Mouse (Mus musculus): Measurements from ENCODE around the gene Sipa1l1. TPM values are rescaled to one million over a fixed set of nuclear protein-coding genes. Genes with fewer than 3 reads are reported as not detected.

The Sipa1l1 gene
- total and polyA plus RNA-seq, 3 experiments = 13.6 to 36.7 (median 23.6) TPM

DNA sequence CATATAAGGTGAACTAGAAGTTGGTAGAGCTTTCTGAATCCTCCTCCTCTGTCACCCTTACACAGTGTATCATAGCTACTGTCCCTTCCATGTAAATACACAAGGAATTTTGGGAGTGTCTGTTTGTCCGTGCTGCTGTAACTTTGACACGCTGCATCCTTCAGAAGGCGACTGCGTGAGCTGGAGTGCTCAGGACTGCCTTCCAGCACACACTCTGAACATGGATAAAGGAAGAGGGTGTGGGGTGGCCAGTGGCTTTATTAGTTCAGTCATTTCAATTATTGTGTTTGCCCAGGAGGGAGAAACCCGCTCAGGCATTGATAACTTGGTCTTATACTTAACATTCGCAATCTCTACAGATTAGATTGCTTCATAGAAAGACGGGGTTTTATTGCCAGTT is 195.1 kb downstream of the Sipa1l1 start:
- H3K79me2 ChIP-seq (replicated peaks; ENCODE audit: control insufficient read depth, extremely low read depth, insufficient read depth, poor library complexity, severe bottlenecking) = no peaks in the 10 kb centered on the region

DNA sequence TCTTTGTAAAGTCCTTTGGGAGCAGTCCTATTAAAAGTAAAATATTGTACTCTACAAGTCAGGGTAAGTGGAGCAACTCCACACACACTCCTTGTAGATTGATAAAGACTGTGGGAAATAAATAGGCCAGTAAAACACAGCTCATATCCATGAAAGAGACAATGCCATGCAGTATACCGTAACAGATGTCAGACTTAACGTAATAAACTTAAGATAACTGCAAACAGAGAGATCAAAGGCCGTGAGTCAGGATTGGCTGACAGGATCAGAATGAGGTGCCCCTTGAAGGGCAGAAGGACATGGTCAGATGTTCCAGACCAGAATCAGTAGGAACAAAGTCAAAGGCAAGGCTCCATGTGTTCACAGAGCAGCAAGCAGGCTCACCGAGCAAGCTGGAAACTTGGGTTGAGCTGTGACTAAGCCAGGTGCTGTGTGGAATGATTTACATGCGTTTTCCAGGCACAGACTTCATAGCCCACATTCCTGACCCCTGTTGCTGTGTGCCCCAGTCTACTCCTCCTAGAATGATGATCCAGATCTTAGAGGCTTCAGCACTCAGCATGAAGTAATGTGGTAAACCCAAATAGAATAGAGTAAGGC is 196.3 kb downstream of the Sipa1l1 start:
- dilution Hi-C loops (cut with MboI; ENCODE audit: extremely low pct_ligation_motif_present, extremely low pct_unique_long_range_greater_than_20kb, low sequenced_read_pairs) = no loop called here
- no peak for DNase-seq (ENCODE audit: extremely low read depth)
- H3K4me2 ChIP-seq (ENCODE audit: insufficient read depth, low read depth, poor library complexity, severe bottlenecking) = no peak overlapping the region

More for the DNA sequence above, 195.1 kb downstream of the Sipa1l1 start:
- Histone ChIP-seq H3K9me3 (replicated peaks; ENCODE audit: low read length) (no peaks in the 10 kb centered on the region), H3K4me2 (ENCODE audit: insufficient read depth, low read depth, poor library complexity, severe bottlenecking) (no peak overlapping the region), H3K9ac (ENCODE audit: insufficient read depth, low read depth) (no peak overlapping the region), H3K27ac (ENCODE audit: insufficient read depth, low read depth) (no peak overlapping the region), H3K36me3 (replicated peaks in 1 of 2; ENCODE audit: control insufficient read depth in 1 of 2, insufficient read depth in 1 of 2, low read length in 1 of 2) (peaks cover 6 to 37% of the 10 kb centered on the region in 2 experiments), H3K4me3 (replicated peaks in 1 of 3; ENCODE audit: low read depth in 2 of 3, low read length in 2 of 3, poor library complexity in 1 of 3) (no peak overlapping the region), H3K4me1 (ENCODE audit: control insufficient read depth in 1 of 2, insufficient read depth in 2 of 2) (peaks cover 5 to 23% of the 10 kb centered on the region in 2 experiments), H3K27me3 (replicated peaks) (no peaks in the 10 kb centered on the region)
- DNase-seq (ENCODE audit: extremely low read depth) = no peak
- in situ Hi-C loops (cut with MboI; ENCODE audit: low pct_ligation_motif_present, low pct_unique_long_range_greater_than_20kb, low sequenced_read_pairs) (no loop called here), dilution Hi-C loops (cut with MboI; ENCODE audit: extremely low pct_ligation_motif_present, extremely low pct_unique_long_range_greater_than_20kb, low sequenced_read_pairs) (no loop called here)
- TF ChIP-seq CHD1 (IDR thresholded peaks at IDR 0.05; ENCODE audit: low read depth, low read length) = no peak
- TF ChIP-seq ELF1 (IDR thresholded peaks at IDR 0.05; ENCODE audit: low read depth, low read length) = no peak
- TF ChIP-seq IRF4 (IDR thresholded peaks at IDR 0.05; ENCODE audit: low read depth, low read length) = no peak
- no peak for TF ChIP-seq BHLHE40 (IDR thresholded peaks at IDR 0.05; ENCODE audit: low read depth, low read length)
- no peak for TF ChIP-seq SIN3A (IDR thresholded peaks at IDR 0.05; ENCODE audit: low read length)
- TF ChIP-seq USF2 (conservative IDR thresholded peaks at IDR 0.05; ENCODE audit: low read depth, low read length) = no peak
- no peak for TF ChIP-seq MXI1 (IDR thresholded peaks at IDR 0.05; ENCODE audit: low read depth, low read length)
- no peak for TF ChIP-seq MAZ (IDR thresholded peaks at IDR 0.05; ENCODE audit: low read depth, low read length)
- no peak for TF ChIP-seq MAX (IDR thresholded peaks at IDR 0.05; ENCODE audit: low read length)
- no peak for TF ChIP-seq MAFK (IDR thresholded peaks at IDR 0.05; ENCODE audit: insufficient replicate concordance, low read length)
- TF ChIP-seq RCOR1 (conservative IDR thresholded peaks at IDR 0.05; ENCODE audit: low read depth, low read length) = no peak
- no peak for TF ChIP-seq ETS1 (conservative IDR thresholded peaks at IDR 0.05; ENCODE audit: low read depth, low read length)
- TF ChIP-seq MYC (IDR thresholded peaks at IDR 0.05; ENCODE audit: low read depth, low read length) = no peak
- TF ChIP-seq GABPA (IDR thresholded peaks at IDR 0.05; ENCODE audit: insufficient replicate concordance, low read depth, low read length) = no peak
- no peak for TF ChIP-seq RAD21 (IDR thresholded peaks at IDR 0.05; ENCODE audit: low read depth, low read length)
- no peak for TF ChIP-seq HCFC1 (IDR thresholded peaks at IDR 0.05; ENCODE audit: low read depth, low read length)
- no peak for TF ChIP-seq NRF1 (IDR thresholded peaks at IDR 0.05; ENCODE audit: low read depth, low read length)
- TF ChIP-seq JUND (conservative IDR thresholded peaks at IDR 0.05; ENCODE audit: low read depth, low read length) = no peak
- no peak for TF ChIP-seq USF1 (IDR thresholded peaks at IDR 0.05; ENCODE audit: low read depth, low read length)
- no peak for TF ChIP-seq KAT2A (IDR thresholded peaks at IDR 0.05; ENCODE audit: insufficient replicate concordance, low read length)

More for the DNA sequence above, 196.3 kb downstream of the Sipa1l1 start:
- Histone ChIP-seq H3K79me2 (replicated peaks; ENCODE audit: control insufficient read depth, extremely low read depth, insufficient read depth, poor library complexity, severe bottlenecking) (no peaks in the 10 kb centered on the region), H3K4me3 (replicated peaks in 1 of 3; ENCODE audit: low read depth in 2 of 3, low read length in 2 of 3, poor library complexity in 1 of 3) (no peak overlapping the region), H3K9me3 (replicated peaks; ENCODE audit: low read length) (no peaks in the 10 kb centered on the region), H3K27me3 (replicated peaks) (no peaks in the 10 kb centered on the region), H3K36me3 (replicated peaks in 1 of 2; ENCODE audit: control insufficient read depth in 1 of 2, insufficient read depth in 1 of 2, low read length in 1 of 2) (peaks cover 6 to 42% of the 10 kb centered on the region in 2 experiments), H3K4me1 (ENCODE audit: control insufficient read depth in 1 of 2, insufficient read depth in 2 of 2) (peaks cover 5 to 23% of the 10 kb centered on the region in 2 experiments), H3K9ac (ENCODE audit: insufficient read depth, low read depth) (no peak overlapping the region), H3K27ac (ENCODE audit: insufficient read depth, low read depth) (no peak overlapping the region)
- TF ChIP-seq EP300 (IDR thresholded peaks at IDR 0.05; ENCODE audit: low read length) (no peak), POLR2A (IDR thresholded peaks at IDR 0.05; ENCODE audit: low read depth, low read length) (no peak), RAD21 (IDR thresholded peaks at IDR 0.05; ENCODE audit: low read depth, low read length) (no peak), CTCF (conservative IDR thresholded peaks at IDR 0.05 in 1 of 2, IDR thresholded peaks at IDR 0.05 in 1 of 2; ENCODE audit: low read depth in 2 of 2, low read length in 2 of 2) (no peak), SMC3 (IDR thresholded peaks at IDR 0.05; ENCODE audit: low read depth, low read length) (no peak), E2F4 (IDR thresholded peaks at IDR 0.05; ENCODE audit: insufficient replicate concordance, low read depth, low read length) (no peak), CHD2 (IDR thresholded peaks at IDR 0.05; ENCODE audit: low read length) (no peak), NELFE (IDR thresholded peaks at IDR 0.05; ENCODE audit: low read depth, low read length) (no peak), TCF12 (IDR thresholded peaks at IDR 0.05; ENCODE audit: low read depth, low read length) (no peak), USF1 (IDR thresholded peaks at IDR 0.05; ENCODE audit: low read depth, low read length) (no peak), MEF2A (IDR thresholded peaks at IDR 0.05; ENCODE audit: borderline replicate concordance, low read depth, low read length) (no peak), IRF4 (IDR thresholded peaks at IDR 0.05; ENCODE audit: low read depth, low read length) (no peak), ZC3H11A (IDR thresholded peaks at IDR 0.05; ENCODE audit: low read depth, low read length) (no peak), NRF1 (IDR thresholded peaks at IDR 0.05; ENCODE audit: low read depth, low read length) (no peak), GABPA (IDR thresholded peaks at IDR 0.05; ENCODE audit: insufficient replicate concordance, low read depth, low read length) (no peak), ELF1 (IDR thresholded peaks at IDR 0.05; ENCODE audit: low read depth, low read length) (no peak), BHLHE40 (IDR thresholded peaks at IDR 0.05; ENCODE audit: low read depth, low read length) (no peak), USF2 (conservative IDR thresholded peaks at IDR 0.05; ENCODE audit: low read depth, low read length) (no peak)
- in situ Hi-C loops (cut with MboI; ENCODE audit: low pct_ligation_motif_present, low pct_unique_long_range_greater_than_20kb, low sequenced_read_pairs) = no loop called here
